Mouse (Mus musculus) kidney, postnatal 0 days (tissue): ENCODE results near the gene AI464131. TPM values are rescaled to one million over a fixed set of nuclear protein-coding genes. Genes with fewer than 3 reads are reported as not detected.
A peak's percentile ranks its signal among the peaks of the same experiment; 100 is the strongest.

Source experiments
- ATAC-seq: fragments of 200-750 bp; cut with Nextera tagmentation; replicated peaks from 2 replicates; pipeline ENCODE4 v1.8.0; 2017; ENCODE audit warnings: low read depth, moderate number of reproducible peaks, moderate TSS enrichment, moderate library complexity; ENCODE audit not compliant: low FRiP score
- DNase-seq: peaks from one replicate; pipeline ENCODE4 v3.0.0-alpha.2; 2016; ENCODE audit warnings: low spot score
- H3K27ac ChIP-seq: fragments of 300-500 bp; sonication (generic); 2 replicates; pipeline ENCODE4 v1.5.1; 2014; ENCODE audit warnings: mild to moderate bottlenecking
- H3K27me3 ChIP-seq: fragments of 300-500 bp; sonication (generic); 2 replicates; pipeline ENCODE4 v1.6.1; 2014; ENCODE audit warnings: low read length, mixed read lengths; ENCODE audit not compliant: insufficient read depth
- H3K36me3 ChIP-seq: fragments of 300-500 bp; sonication (generic); 2 replicates; pipeline ENCODE4 v1.6.1; 2014; ENCODE audit warnings: low read length, mixed read lengths; ENCODE audit not compliant: insufficient read depth
- H3K4me1 ChIP-seq: fragments of 300-500 bp; sonication (generic); replicated peaks from 2 replicates; pipeline ENCODE4 v1.6.1; 2014; ENCODE audit warnings: antibody characterized with exemption, low read length, mixed read lengths; ENCODE audit not compliant: insufficient read depth
- H3K4me2 ChIP-seq: fragments of 300-500 bp; sonication (generic); 2 replicates; pipeline ENCODE4 v1.6.1; 2014; ENCODE audit warnings: mild to moderate bottlenecking, low read length, moderate library complexity, mixed read lengths
- H3K4me3 ChIP-seq: fragments of 300-500 bp; sonication (generic); replicated peaks from 2 replicates; pipeline ENCODE4 v1.5.1; 2014; ENCODE audit warnings: low read depth, low read length
- H3K9ac ChIP-seq: fragments of 300-500 bp; sonication (generic); 2 replicates; pipeline ENCODE4 v1.6.1; 2014; ENCODE audit warnings: low read depth, low read length
- H3K9me3 ChIP-seq: fragments of 300-500 bp; sonication (generic); replicated peaks from 2 replicates; pipeline ENCODE4 v1.6.1; 2016; ENCODE audit warnings: low read length, inconsistent platforms, mixed read lengths
- CTCF ChIP-seq: IDR thresholded peaks from 2 replicates; pipeline ENCODE4 v1.5.1; 2016; ENCODE audit warnings: antibody characterized with exemption, low read depth, mild to moderate bottlenecking, moderate library complexity
- WGBS: fragments of 180-500 bp; shearing (Covaris S2); extraction: QIAGEN DNeasy Blood & Tissue Kit; methylation state at CpG from one replicate; pipeline ENCODE4 v1.1.7; 2014; 5-methylcytosine and 5-hydroxymethylcytosine counted together
- polyA plus RNA-seq: library from polyadenylated mRNA; unstranded; fragments of >200 nt; fragmentation: Nextera tagmentation; extraction: Ambion mirVana; gene quantifications from 2 replicates; pipeline ENCODE4 v1.2.1, GENCODE M21; 2015

Gene AI464131
- polyA plus RNA-seq, 1 experiment from 2014 or later = 5.3 TPM

GRCm38 (mm10) chr4:41500787-41501186 is 2.1 kb downstream of the AI464131 start:
- peaks cover 30% of the 10 kb centered on the region for H3K27me3 ChIP-seq
- no peak overlapping the region for H3K9ac ChIP-seq
- no peak overlapping the region for H3K4me2 ChIP-seq
- peaks cover 16% of the 10 kb centered on the region for H3K4me1 ChIP-seq
- H3K27ac ChIP-seq = no peak overlapping the region
- no peak for ATAC-seq
- no peaks in the 10 kb centered on the region for H3K36me3 ChIP-seq
- no peaks in the 10 kb centered on the region for H3K9me3 ChIP-seq
- 65% methylated on average over 4 of the region's 4 CpGs for WGBS
- TF ChIP-seq CTCF = no peak
- DNase-seq = no peak
- H3K4me3 ChIP-seq = no peak overlapping the region

- Histone ChIP-seq H3K4me1 (peaks cover 16% of the 10 kb centered on the region), H3K36me3 (no peaks in the 10 kb centered on the region), H3K4me3 (no peak overlapping the region), H3K27ac (no peak overlapping the region), H3K4me2 (no peak overlapping the region), H3K9ac (no peak overlapping the region), H3K9me3 (no peaks in the 10 kb centered on the region), H3K27me3 (peaks cover 30% of the 10 kb centered on the region)
- no peak for TF ChIP-seq CTCF
- 67% methylated on average over 8 of the region's 8 CpGs for WGBS
- ATAC-seq (no peak), DNase-seq (no peak)
Observed at GRCm38 (mm10) chr4:41499619-41500018, 3.3 kb downstream of the AI464131 start.

GRCm38 (mm10) chr4:41498921-41499391 is 3.9 kb downstream of the AI464131 start:
- Histone ChIP-seq H3K27ac (no peak overlapping the region), H3K4me1 (peaks cover 16% of the 10 kb centered on the region), H3K9ac (no peak overlapping the region), H3K4me2 (peak overlapping the region; percentile 46), H3K4me3 (0 out of 2 replicates have a peak overlapping the region, but pooled peaks have one; percentile 14), H3K9me3 (no peaks in the 10 kb centered on the region), H3K36me3 (no peaks in the 10 kb centered on the region), H3K27me3 (peaks cover 30% of the 10 kb centered on the region)
- 8% methylated on average over 43 of the region's 43 CpGs for WGBS
- DNase-seq (peak; percentile 67), ATAC-seq (peak; percentile 20; the same call in 1 of the 2 replicates)
- no peak for TF ChIP-seq CTCF

GRCm38 (mm10) chr4:41497995-41498845 is 4.7 kb downstream of the AI464131 start:
- Histone ChIP-seq H3K9me3 (no peaks in the 10 kb centered on the region), H3K9ac (no peak overlapping the region), H3K27ac (no peak overlapping the region), H3K4me2 (peak overlapping the region; percentile 46), H3K27me3 (peaks cover 30% of the 10 kb centered on the region), H3K4me1 (peaks cover 16% of the 10 kb centered on the region), H3K4me3 (peak overlapping the region; percentile 17), H3K36me3 (no peaks in the 10 kb centered on the region)
- no peak for DNase-seq
- no peak for ATAC-seq
- 16% methylated on average over 72 of the region's 72 CpGs for WGBS
- no peak for TF ChIP-seq CTCF

- H3K9ac ChIP-seq = no peak overlapping the region
- peak; percentile 50 for DNase-seq
Observed at GRCm38 (mm10) chr4:41497579-41497978, 5.3 kb downstream of the AI464131 start.

GRCm38 (mm10) chr4:41497046-41497445 is 5.8 kb downstream of the AI464131 start:
- peaks cover 30% of the 10 kb centered on the region for H3K27me3 ChIP-seq
- H3K4me3 ChIP-seq = no peak overlapping the region
- DNase-seq (no peak), ATAC-seq (no peak)
- H3K4me2 ChIP-seq = no peak overlapping the region; the same call in 1 of the 2 replicates
- no peak for TF ChIP-seq CTCF
- peaks cover 16% of the 10 kb centered on the region for H3K4me1 ChIP-seq
- no peak overlapping the region for H3K9ac ChIP-seq
- 76% methylated on average over 5 of the region's 5 CpGs for WGBS
- no peaks in the 10 kb centered on the region for H3K36me3 ChIP-seq
- no peak overlapping the region for H3K27ac ChIP-seq
- H3K9me3 ChIP-seq = no peaks in the 10 kb centered on the region

More at GRCm38 (mm10) chr4:41497579-41497978, 5.3 kb downstream of the AI464131 start:
- Histone ChIP-seq H3K27me3 (peaks cover 30% of the 10 kb centered on the region), H3K36me3 (no peaks in the 10 kb centered on the region), H3K4me2 (peak overlapping the region; percentile 46), H3K9me3 (no peaks in the 10 kb centered on the region), H3K27ac (no peak overlapping the region), H3K4me3 (peak overlapping the region; percentile 17), H3K4me1 (peaks cover 16% of the 10 kb centered on the region)
- peak; percentile 63 for TF ChIP-seq CTCF
- ATAC-seq = no peak
- 12% methylated on average over 34 of the region's 34 CpGs for WGBS
